Mouse (Mus musculus): ENCODE measurements around the gene Psmb3. TPM values are rescaled to one million over a fixed set of nuclear protein-coding genes. Genes with fewer than 3 reads are reported as not detected.
A peak's percentile ranks its signal among the peaks of the same experiment; 100 is the strongest.

Gene Psmb3
- polyA plus RNA-seq, 1 experiment from 2014 or later = 374 TPM

DNA sequence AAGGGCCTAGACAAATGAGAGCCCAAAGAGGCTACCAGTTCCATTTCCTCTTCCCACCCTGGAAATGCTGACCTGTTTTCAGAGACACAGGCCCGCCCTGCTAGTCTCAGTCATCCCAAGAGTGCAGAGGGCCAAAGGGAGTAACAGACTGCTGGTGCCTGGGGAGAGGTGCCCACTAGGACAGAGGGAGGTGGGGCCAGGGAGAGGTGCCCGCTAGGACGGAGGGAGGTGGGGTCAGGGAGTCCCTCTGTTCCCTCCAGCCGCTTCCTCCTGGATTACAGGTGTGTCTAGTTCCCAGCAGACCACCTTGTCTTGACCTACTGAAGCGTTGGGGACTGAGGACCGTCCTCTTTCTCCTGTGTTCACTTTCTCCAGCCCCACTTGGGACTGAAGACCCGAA lies 18.4 kb upstream of the Psmb3 start:
- Histone ChIP-seq H3K36me3 (peaks cover 52% of the 10 kb centered on the region), H3K27ac (ENCODE audit: poor library complexity, severe bottlenecking) (peak overlapping the region; percentile 55; the same call in 1 of the 2 replicates), H3K4me1 (replicated peaks) (peaks cover 36% of the 10 kb centered on the region), H3K9ac (no peak overlapping the region), H3K4me2 (0 out of 2 replicates have a peak overlapping the region, but pooled peaks have one; percentile 81), H3K27me3 (replicated peaks) (no peaks in the 10 kb centered on the region), H3K9me3 (replicated peaks) (no peaks in the 10 kb centered on the region), H3K4me3 (no peak overlapping the region)
- ATAC-seq (ENCODE audit: insufficient number of reproducible peaks, low FRiP score) = no peak
- WGBS = 42% methylated on average over 7 of the region's 7 CpGs

DNA sequence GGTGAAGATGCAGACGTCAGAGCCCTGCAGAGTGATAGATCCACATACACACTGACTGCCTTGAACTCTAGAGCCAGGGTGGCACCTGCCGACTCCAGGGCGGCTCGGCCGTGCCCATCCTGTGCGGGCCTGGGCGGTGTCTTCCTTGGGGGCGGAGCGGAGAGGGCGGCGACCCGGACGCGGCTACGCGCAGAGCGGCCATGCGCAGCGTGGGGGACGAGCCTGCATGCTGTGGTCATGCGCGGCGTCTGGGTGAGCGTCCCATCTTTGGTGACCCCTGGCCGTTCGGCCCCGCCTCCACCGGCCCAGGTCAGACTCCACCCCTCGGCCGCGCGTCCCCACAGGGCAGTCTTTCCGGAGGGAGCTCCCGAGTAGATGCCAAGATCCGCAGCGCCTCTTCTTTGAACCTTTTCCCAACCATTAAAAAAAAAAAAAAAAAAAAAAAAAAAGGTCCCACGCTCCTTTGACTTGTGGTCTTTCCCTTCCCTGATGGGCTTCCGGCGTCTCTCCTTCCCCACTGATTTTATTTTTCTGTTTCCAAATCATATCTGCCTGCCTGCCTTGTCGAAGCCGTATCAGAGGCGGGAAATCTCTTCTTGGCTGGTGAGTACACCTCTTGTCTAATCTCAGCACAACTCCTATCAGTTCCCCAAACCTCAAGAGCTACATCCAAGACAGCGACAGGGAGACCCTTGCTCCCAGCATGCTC lies 17.4 kb upstream of the Psmb3 start, which contains the start of gene Cisd3:
Cisd3 (plus strand) TSS at position 214 of the 709 bp plus-strand sequence.
- under 1% methylated on average over 43 of the region's 43 CpGs for WGBS
- Histone ChIP-seq H3K27ac (ENCODE audit: poor library complexity, severe bottlenecking) (peak within 1 kb of the TSS; percentile 55), H3K36me3 (peaks cover 53% of the 10 kb centered on the region), H3K27me3 (replicated peaks) (no peaks in the 10 kb centered on the region), H3K4me2 (peak within 1 kb of the TSS; percentile 81), H3K4me3 (peak within 1 kb of the TSS; percentile 39), H3K4me1 (replicated peaks) (peaks cover 32% of the 10 kb centered on the region), H3K9ac (peak within 1 kb of the TSS; percentile 64), H3K9me3 (replicated peaks) (no peaks in the 10 kb centered on the region)
- peak; percentile 90 for ATAC-seq (ENCODE audit: insufficient number of reproducible peaks, low FRiP score)

DNA sequence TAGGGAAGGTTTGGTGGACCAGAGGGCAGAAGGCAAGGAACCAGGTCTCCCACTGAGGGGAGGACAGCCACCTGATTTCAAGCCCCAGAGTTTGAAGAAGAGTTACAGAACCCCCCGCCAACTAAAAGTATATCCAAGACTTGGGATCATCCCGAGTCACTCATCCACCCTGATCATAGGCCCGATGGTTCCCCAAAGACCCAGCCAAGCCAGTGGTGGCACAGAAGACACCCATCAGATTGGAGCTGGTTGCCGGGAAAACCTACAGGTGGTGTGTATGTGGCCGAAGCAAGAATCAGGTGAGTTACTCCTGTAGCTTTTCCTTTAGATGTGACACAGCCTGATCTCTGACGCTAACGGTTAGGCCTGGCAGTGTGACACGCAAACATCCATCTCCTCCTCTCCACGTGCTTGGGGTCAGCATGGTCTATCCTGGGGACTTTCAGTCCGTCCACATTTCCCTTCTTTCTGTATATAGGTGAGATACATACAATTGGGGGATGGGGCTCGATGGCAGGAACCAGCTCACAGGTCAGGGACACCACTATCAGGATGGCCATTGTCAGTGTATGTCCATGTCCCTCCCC lies 16.8 kb upstream of the Psmb3 start:
- H3K27ac ChIP-seq (ENCODE audit: poor library complexity, severe bottlenecking) = no peak overlapping the region; the same call in 1 of the 2 replicates
- ATAC-seq (ENCODE audit: insufficient number of reproducible peaks, low FRiP score) = no peak

DNA sequence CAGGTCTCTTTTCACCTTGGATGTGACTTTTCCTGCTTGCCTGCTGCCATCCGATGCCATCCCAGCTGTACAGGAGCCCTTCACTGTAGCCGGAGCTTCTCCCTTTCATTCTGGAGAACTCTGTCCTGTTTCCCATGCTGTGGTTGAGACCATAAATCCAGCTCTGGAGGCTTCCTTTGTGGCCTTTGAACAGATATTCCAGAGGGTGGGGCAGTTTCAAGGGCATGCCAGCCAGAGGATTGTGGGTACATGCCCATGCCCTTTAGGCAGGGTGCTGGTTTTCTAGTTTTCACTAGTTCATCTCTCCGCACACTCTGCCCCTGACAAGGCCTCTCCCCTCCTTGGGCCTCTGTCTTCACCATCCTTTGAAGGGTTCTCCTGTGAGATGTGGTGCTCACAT lies 16.1 kb upstream of the Psmb3 start:
- no peak for ATAC-seq (ENCODE audit: insufficient number of reproducible peaks, low FRiP score)
- Histone ChIP-seq H3K4me2 (peak overlapping the region; percentile 81; the same call in 1 of the 2 replicates), H3K9ac (peak overlapping the region; percentile 64), H3K27ac (ENCODE audit: poor library complexity, severe bottlenecking) (no peak overlapping the region), H3K4me1 (replicated peaks) (peaks cover 30% of the 10 kb centered on the region), H3K4me3 (0 out of 2 replicates have a peak overlapping the region, but pooled peaks have one; percentile 39), H3K9me3 (replicated peaks) (no peaks in the 10 kb centered on the region), H3K27me3 (replicated peaks) (no peaks in the 10 kb centered on the region), H3K36me3 (peaks cover 54% of the 10 kb centered on the region)
- 89% methylated on average over 3 of the region's 3 CpGs for WGBS

More for the DNA sequence above, 16.8 kb upstream of the Psmb3 start:
- peak overlapping the region; percentile 39 for H3K4me3 ChIP-seq
- peak overlapping the region; percentile 81 for H3K4me2 ChIP-seq
- peak overlapping the region; percentile 64 for H3K9ac ChIP-seq
- whole genome bisulfite sequencing = 65% methylated on average over 11 of the region's 11 CpGs
- no peaks in the 10 kb centered on the region for H3K9me3 ChIP-seq (replicated peaks)
- peaks cover 54% of the 10 kb centered on the region for H3K36me3 ChIP-seq
- H3K27me3 ChIP-seq (replicated peaks) = no peaks in the 10 kb centered on the region
- H3K4me1 ChIP-seq (replicated peaks) = peaks cover 32% of the 10 kb centered on the region

DNA sequence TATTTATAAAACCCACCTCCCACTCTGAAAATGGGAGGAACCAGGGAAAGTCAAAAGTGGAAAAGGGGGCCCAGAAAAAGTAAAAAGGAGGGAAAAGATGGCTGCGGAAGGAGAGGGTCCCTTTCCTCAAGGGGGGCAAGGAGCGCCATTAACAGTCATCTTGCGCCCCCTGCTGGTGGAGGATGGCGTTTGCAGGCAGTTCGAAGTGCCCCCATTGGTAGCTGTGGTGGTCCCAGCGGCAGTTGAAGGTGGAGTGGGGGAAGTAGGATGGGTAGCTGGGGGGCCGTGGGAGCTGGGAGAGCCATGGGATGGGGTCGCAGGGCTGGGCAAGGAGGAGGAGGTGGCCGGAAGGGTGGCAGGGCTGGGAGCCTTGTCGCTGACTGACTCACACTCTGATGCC lies 13.3 kb upstream of the Psmb3 start:
- H3K4me3 ChIP-seq = no peak overlapping the region
- peaks cover 33% of the 10 kb centered on the region for H3K4me1 ChIP-seq (replicated peaks)
- ATAC-seq (ENCODE audit: insufficient number of reproducible peaks, low FRiP score) = no peak
- no peak overlapping the region for H3K9ac ChIP-seq
- H3K27ac ChIP-seq (ENCODE audit: poor library complexity, severe bottlenecking) = no peak overlapping the region
- H3K27me3 ChIP-seq (replicated peaks) = no peaks in the 10 kb centered on the region
- H3K9me3 ChIP-seq (replicated peaks) = no peaks in the 10 kb centered on the region
- no peak overlapping the region for H3K4me2 ChIP-seq
- H3K36me3 ChIP-seq = peaks cover 58% of the 10 kb centered on the region
- 32% methylated on average over 10 of the region's 10 CpGs for WGBS

DNA sequence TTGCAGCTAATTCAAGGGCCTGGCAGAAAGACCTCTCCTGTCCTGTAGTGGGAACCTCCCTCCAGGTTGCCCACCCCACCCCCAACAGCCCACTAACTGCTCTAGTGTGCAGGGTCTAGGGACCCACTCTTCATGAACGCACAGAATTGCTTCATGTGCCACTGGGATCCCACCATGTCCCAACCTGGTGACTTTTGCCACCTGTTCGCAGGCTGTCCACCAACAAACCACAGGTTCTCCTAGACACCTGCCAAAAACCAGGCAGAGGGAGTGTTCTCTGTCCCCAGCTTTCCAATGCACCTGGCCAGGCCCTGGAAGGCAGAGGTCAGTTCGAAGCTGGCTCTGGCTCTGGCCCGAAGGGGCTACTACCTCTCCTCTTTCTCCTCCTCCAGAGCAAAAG lies 8.8 kb upstream of the Psmb3 start:
- H3K4me1 ChIP-seq (replicated peaks) = peaks cover 48% of the 10 kb centered on the region
- ATAC-seq (ENCODE audit: insufficient number of reproducible peaks, low FRiP score) = no peak
- H3K36me3 ChIP-seq = peaks cover 39% of the 10 kb centered on the region
- no peak overlapping the region for H3K4me2 ChIP-seq
- H3K27me3 ChIP-seq (replicated peaks) = no peaks in the 10 kb centered on the region
- no peaks in the 10 kb centered on the region for H3K9me3 ChIP-seq (replicated peaks)
- H3K27ac ChIP-seq (ENCODE audit: poor library complexity, severe bottlenecking) = no peak overlapping the region
- WGBS = 90% methylated on average over 4 of the region's 4 CpGs
- 0 out of 2 replicates have a peak overlapping the region, but pooled peaks have one; percentile 29 for H3K9ac ChIP-seq
- H3K4me3 ChIP-seq = no peak overlapping the region

DNA sequence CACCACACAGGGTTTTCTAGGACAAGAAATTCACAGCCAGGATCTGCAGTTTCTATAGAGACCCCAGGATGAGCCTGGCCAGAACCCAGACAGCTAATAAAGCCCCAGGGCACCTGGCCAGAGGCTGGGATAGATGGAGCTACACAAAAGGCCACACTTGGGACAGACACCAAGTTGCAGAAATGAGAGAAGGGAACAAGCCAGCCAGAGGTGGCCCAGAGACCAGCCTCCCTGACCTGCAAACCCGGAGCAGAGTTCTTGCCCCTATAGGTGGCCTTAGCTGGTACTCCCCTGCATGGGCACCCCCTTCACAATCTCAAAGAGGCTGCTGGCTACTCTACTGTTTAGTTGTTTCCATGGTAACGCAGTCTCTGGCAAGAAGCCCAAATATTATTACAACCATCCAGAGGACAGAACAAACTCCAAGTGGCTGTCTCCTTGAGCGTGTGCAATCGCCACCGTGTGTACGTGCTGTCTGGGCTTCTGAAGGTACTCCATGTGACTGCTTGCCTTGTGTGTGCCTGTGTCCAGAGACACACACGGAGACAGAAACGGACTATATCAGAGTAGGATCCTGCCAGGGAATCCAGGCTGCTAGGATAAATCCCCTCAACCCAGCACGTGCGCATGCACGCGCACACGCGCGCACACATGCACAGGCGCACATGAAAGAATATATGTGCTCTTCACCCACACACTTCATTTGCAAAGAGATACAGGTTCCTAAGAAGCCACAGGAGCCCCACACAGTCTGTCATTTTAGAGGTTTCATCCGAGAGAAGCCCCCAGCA lies 8.1 kb upstream of the Psmb3 start:
- Histone ChIP-seq H3K9ac (peak overlapping the region; percentile 29; the same call in 1 of the 2 replicates), H3K4me3 (no peak overlapping the region), H3K4me1 (replicated peaks) (peaks cover 48% of the 10 kb centered on the region), H3K27me3 (replicated peaks) (no peaks in the 10 kb centered on the region), H3K4me2 (peak overlapping the region; percentile 29; the same call in 1 of the 2 replicates), H3K36me3 (peaks cover 34% of the 10 kb centered on the region), H3K27ac (ENCODE audit: poor library complexity, severe bottlenecking) (peak overlapping the region; percentile 23), H3K9me3 (replicated peaks) (no peaks in the 10 kb centered on the region)
- ATAC-seq (ENCODE audit: insufficient number of reproducible peaks, low FRiP score) = no peak
- 67% methylated on average over 17 of the region's 17 CpGs for WGBS

DNA sequence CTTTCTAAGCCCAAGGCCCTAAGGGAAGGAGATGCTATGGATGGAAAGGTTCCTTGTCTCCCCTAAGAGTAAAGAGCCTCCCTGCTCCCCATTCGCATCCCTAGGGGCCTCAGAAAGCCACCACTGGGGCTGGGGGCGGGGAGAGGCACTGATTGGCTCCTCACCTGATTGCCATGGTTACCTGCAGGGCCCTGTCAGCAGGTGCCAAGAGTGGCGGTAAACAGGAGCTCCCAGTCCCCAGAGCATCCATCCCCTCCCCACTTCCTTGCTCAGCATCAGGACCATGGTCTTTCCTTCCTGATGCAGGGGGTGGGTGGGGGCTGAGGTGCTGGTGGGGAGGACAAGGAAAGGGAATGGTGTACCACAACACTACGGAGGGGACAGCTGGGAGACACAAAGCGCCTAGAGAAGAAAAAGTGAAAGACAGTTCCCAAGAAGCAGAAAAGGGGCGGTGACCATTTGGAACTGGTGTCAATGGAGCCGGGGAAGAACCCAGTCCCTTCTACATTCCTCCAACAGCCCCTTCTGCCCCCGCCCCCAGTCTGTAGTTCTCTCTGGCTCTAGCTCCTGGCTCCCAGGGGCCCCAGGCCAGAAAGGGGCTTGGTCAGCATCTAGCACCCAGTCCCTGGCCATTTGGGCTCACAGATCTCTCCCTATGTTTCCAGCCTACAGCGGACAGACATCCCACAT lies 7.3 kb upstream of the Psmb3 start:
- H3K4me3 ChIP-seq = no peak overlapping the region
- peak overlapping the region; percentile 29 for H3K4me2 ChIP-seq
- H3K27me3 ChIP-seq (replicated peaks) = no peaks in the 10 kb centered on the region
- 0 out of 2 replicates have a peak overlapping the region, but pooled peaks have one; percentile 38 for H3K9ac ChIP-seq
- peak overlapping the region; percentile 23; the same call in 1 of the 2 replicates for H3K27ac ChIP-seq (ENCODE audit: poor library complexity, severe bottlenecking)
- no peaks in the 10 kb centered on the region for H3K9me3 ChIP-seq (replicated peaks)
- H3K4me1 ChIP-seq (replicated peaks) = peaks cover 49% of the 10 kb centered on the region
- 61% methylated on average over 9 of the region's 9 CpGs for WGBS
- H3K36me3 ChIP-seq = peaks cover 27% of the 10 kb centered on the region
- ATAC-seq (ENCODE audit: insufficient number of reproducible peaks, low FRiP score) = no peak

DNA sequence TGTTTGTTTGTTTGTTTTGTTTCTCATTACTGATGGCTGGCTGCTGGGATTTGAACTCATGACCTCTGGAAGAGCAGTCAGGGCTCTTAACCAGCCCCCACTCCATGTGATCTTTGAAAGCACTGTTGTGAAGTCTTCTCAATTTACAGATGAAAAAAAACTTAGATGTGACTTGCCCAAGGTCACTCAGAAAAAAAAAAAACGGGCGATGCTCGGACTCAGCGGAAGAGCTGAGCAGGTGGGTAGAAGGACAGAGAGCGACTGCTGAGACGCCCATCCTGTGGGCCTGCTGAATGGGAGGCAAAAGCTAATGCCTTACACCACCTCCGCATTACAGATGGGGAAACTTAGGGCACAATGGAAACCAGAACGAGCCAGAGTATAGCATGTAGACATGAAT lies 6.5 kb upstream of the Psmb3 start:
- no peak for ATAC-seq (ENCODE audit: insufficient number of reproducible peaks, low FRiP score)
- WGBS = 81% methylated on average over 8 of the region's 8 CpGs
- no peak overlapping the region for H3K4me2 ChIP-seq
- no peak overlapping the region for H3K27ac ChIP-seq (ENCODE audit: poor library complexity, severe bottlenecking)
- no peak overlapping the region for H3K9ac ChIP-seq
- no peaks in the 10 kb centered on the region for H3K9me3 ChIP-seq (replicated peaks)
- peaks cover 19% of the 10 kb centered on the region for H3K36me3 ChIP-seq
- H3K4me1 ChIP-seq (replicated peaks) = peaks cover 57% of the 10 kb centered on the region
- no peaks in the 10 kb centered on the region for H3K27me3 ChIP-seq (replicated peaks)
- H3K4me3 ChIP-seq = no peak overlapping the region

DNA sequence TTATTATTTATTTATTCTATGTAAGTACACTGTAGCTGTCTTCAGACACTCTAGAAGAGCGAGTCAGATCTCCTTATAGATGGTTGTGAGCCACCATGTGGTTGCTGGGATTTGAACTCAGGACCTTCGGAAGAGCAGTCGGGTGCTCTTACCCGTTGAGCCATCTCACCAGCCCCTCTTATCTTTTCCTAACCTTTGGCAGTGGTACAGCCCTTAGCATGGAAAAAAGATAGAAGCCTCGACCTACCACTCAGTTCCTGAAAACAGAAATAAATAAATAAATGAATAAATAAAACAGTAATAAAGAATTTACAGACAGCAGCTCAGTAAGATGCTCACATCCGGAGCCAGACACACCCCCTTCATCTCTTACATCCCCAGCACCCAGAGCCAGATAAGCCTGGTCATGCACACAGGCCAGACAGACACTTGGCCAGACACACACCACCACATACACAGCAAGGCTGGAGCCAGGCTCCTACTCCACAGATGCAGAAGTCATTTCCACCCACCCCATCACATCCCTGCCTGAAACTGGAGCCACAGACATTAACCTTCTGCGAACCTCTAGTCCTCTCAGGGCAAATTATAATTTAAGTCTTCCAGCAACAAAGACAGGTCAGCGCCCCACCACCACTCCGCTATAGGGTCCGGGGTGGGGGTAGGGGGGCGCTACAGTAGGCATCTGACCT lies 5.9 kb upstream of the Psmb3 start:
- Histone ChIP-seq H3K27ac (ENCODE audit: poor library complexity, severe bottlenecking) (peak overlapping the region; percentile 99), H3K4me2 (peak overlapping the region; percentile 92), H3K4me1 (replicated peaks) (peaks cover 62% of the 10 kb centered on the region), H3K27me3 (replicated peaks) (no peaks in the 10 kb centered on the region), H3K9me3 (replicated peaks) (no peaks in the 10 kb centered on the region), H3K4me3 (peak overlapping the region; percentile 75), H3K36me3 (peaks cover 12% of the 10 kb centered on the region), H3K9ac (peak overlapping the region; percentile 85)
- ATAC-seq (ENCODE audit: insufficient number of reproducible peaks, low FRiP score) = no peak
- 55% methylated on average over 11 of the region's 11 CpGs for WGBS
